Mouse (Mus musculus): ENCODE results near the gene Ptprk.

GRCm38 (mm10) chr10:28155688-28156685 lies 81.4 kb downstream of the Ptprk start:
- TF ChIP-seq CTCF (IDR thresholded peaks at IDR 0.05) (no peak), EP300 (IDR thresholded peaks at IDR 0.05; ENCODE audit: insufficient read depth, low read depth, low read length) (no peak), POLR2A (IDR thresholded peaks at IDR 0.05; ENCODE audit: insufficient read depth, low read depth, low read length) (no peak)
